Mouse (Mus musculus): ENCODE measurements around the gene Ctnnd2. TPM values are rescaled to one million over a fixed set of nuclear protein-coding genes. Genes with fewer than 3 reads are reported as not detected.

Ctnnd2 gene
- polyA plus RNA-seq, 1 experiment from 2014 or later: 45.1 TPM

DNA sequence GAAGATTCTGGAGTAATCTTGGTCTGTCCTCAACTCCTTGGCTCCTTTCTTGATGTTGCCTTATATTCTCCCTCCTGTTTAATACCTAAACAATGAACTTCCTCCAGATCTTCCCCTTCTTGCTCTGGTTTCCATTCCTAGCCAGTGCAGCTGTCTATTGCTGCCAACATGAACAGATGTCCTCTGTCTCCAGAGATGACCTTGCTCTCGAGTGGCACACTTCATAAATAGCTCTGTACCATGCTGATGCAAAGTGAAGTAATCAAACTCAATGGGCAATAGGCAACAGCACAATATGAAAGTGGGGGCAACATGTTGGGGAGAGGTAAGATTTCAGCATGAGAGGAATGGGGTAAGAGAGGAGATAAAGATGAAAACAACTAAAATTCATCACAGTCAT lies 872.6 kb downstream of the Ctnnd2 start:
- no peaks in the 10 kb centered on the region for H3K27me3 ChIP-seq (replicated peaks; ENCODE audit: control insufficient read depth, insufficient read depth, low read length)
- H3K27ac ChIP-seq (ENCODE audit: low read depth, low read length): no peak overlapping the region
- 74% methylated on average over 1 of the region's 1 CpGs for WGBS
- H3K9me3 ChIP-seq (replicated peaks; ENCODE audit: control insufficient read depth, low read length): no peaks in the 10 kb centered on the region
- no peaks in the 10 kb centered on the region for H3K36me3 ChIP-seq (ENCODE audit: control insufficient read depth, insufficient read depth, low read length)
- no peak overlapping the region for H3K4me2 ChIP-seq (ENCODE audit: low read length)
- ATAC-seq: no peak
- no peak overlapping the region for H3K9ac ChIP-seq (ENCODE audit: low read length)
- no peak overlapping the region for H3K4me3 ChIP-seq (ENCODE audit: low read depth, low read length)
- DNase-seq (ENCODE audit: low spot score): no peak
- H3K4me1 ChIP-seq (ENCODE audit: control insufficient read depth, insufficient read depth, low read length): no peaks in the 10 kb centered on the region

GRCm38 (mm10) chr15:31051496-31051895 lies 879.1 kb downstream of the Ctnnd2 start:
- no peak for ATAC-seq
- no peaks in the 10 kb centered on the region for H3K36me3 ChIP-seq (ENCODE audit: control insufficient read depth, insufficient read depth, low read length)
- H3K27ac ChIP-seq (ENCODE audit: low read depth, low read length): no peak overlapping the region
- H3K27me3 ChIP-seq (replicated peaks; ENCODE audit: control insufficient read depth, insufficient read depth, low read length): no peaks in the 10 kb centered on the region
- no peaks in the 10 kb centered on the region for H3K9me3 ChIP-seq (replicated peaks; ENCODE audit: control insufficient read depth, low read length)
- H3K4me1 ChIP-seq (ENCODE audit: control insufficient read depth, insufficient read depth, low read length): no peaks in the 10 kb centered on the region
- no peak overlapping the region for H3K4me3 ChIP-seq (ENCODE audit: low read depth, low read length)
- H3K4me2 ChIP-seq (ENCODE audit: low read length): no peak overlapping the region
- no peak for DNase-seq (ENCODE audit: low spot score)
- H3K9ac ChIP-seq (ENCODE audit: low read length): no peak overlapping the region
- WGBS: 79% methylated on average over 5 of the region's 5 CpGs

DNA sequence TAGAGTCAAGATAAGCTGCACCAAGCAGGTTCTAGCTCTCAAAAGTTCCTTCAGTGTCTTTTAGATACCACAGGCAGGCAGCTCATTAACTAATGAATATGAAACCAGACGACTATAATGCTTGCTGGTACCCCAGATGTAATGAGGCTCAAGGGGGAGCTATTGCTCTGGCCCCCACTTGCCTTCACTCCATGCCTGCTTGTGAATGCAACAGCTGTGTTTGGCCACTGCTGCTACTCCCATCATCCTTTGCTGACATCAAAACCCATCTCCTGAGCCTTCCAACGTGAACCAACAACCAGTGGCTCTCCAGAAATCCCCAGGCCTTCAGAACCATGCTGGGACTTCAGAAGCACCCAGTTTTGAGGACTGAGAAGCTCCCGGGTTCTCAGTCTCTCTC lies 883.8 kb downstream of the Ctnnd2 start:
- 52% methylated on average over 3 of the region's 3 CpGs for WGBS
- no peak for ATAC-seq

GRCm38 (mm10) chr15:31058315-31058714 lies 885.9 kb downstream of the Ctnnd2 start:
- no peak overlapping the region for H3K9ac ChIP-seq (ENCODE audit: low read length)
- WGBS: 73% methylated on average over 6 of the region's 6 CpGs
- H3K9me3 ChIP-seq (replicated peaks; ENCODE audit: control insufficient read depth, low read length): no peaks in the 10 kb centered on the region
- ATAC-seq: no peak
- H3K36me3 ChIP-seq (ENCODE audit: control insufficient read depth, insufficient read depth, low read length): no peaks in the 10 kb centered on the region
- no peaks in the 10 kb centered on the region for H3K4me1 ChIP-seq (ENCODE audit: control insufficient read depth, insufficient read depth, low read length)
- peak; percentile 18 for DNase-seq (ENCODE audit: low spot score)
- H3K4me3 ChIP-seq (ENCODE audit: low read depth, low read length): no peak overlapping the region
- H3K4me2 ChIP-seq (ENCODE audit: low read length): no peak overlapping the region
- no peaks in the 10 kb centered on the region for H3K27me3 ChIP-seq (replicated peaks; ENCODE audit: control insufficient read depth, insufficient read depth, low read length)
- H3K27ac ChIP-seq (ENCODE audit: low read depth, low read length): no peak overlapping the region

More for the DNA sequence above, 883.8 kb downstream of the Ctnnd2 start:
- Histone ChIP-seq H3K27ac (ENCODE audit: low read depth, low read length) (no peak overlapping the region), H3K9ac (ENCODE audit: low read length) (no peak overlapping the region), H3K27me3 (replicated peaks; ENCODE audit: control insufficient read depth, insufficient read depth, low read length) (no peaks in the 10 kb centered on the region), H3K36me3 (ENCODE audit: control insufficient read depth, insufficient read depth, low read length) (no peaks in the 10 kb centered on the region), H3K9me3 (replicated peaks; ENCODE audit: control insufficient read depth, low read length) (no peaks in the 10 kb centered on the region), H3K4me2 (ENCODE audit: low read length) (no peak overlapping the region), H3K4me1 (ENCODE audit: control insufficient read depth, insufficient read depth, low read length) (no peaks in the 10 kb centered on the region), H3K4me3 (ENCODE audit: low read depth, low read length) (no peak overlapping the region)
- DNase-seq (ENCODE audit: low spot score): no peak

DNA sequence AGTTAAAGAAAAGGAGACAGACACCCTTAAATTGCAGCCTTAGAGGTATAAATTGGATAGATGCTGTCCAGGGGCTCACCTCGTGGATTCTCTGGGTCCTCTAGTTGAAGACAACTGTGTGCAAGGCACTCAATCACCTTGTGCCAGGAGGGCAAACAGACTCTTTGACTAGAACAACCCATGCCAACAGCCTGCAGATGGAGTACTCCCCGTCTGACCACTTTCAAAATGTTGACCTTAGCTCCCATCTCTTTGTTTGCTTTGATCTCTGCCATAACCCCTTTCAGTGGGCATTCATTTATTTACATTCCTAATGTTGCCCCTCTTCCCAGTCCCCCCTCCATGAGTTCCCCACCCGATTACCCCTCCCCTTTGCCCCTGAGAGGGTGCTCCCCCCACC lies 891.3 kb downstream of the Ctnnd2 start:
- Histone ChIP-seq H3K4me1 (ENCODE audit: control insufficient read depth, insufficient read depth, low read length) (no peaks in the 10 kb centered on the region), H3K9me3 (replicated peaks; ENCODE audit: control insufficient read depth, low read length) (no peaks in the 10 kb centered on the region), H3K9ac (ENCODE audit: low read length) (no peak overlapping the region), H3K36me3 (ENCODE audit: control insufficient read depth, insufficient read depth, low read length) (no peaks in the 10 kb centered on the region), H3K27me3 (replicated peaks; ENCODE audit: control insufficient read depth, insufficient read depth, low read length) (no peaks in the 10 kb centered on the region), H3K4me2 (ENCODE audit: low read length) (no peak overlapping the region), H3K27ac (ENCODE audit: low read depth, low read length) (no peak overlapping the region), H3K4me3 (ENCODE audit: low read depth, low read length) (no peak overlapping the region)
- ATAC-seq (no peak), DNase-seq (ENCODE audit: low spot score) (no peak)
- 79% methylated on average over 3 of the region's 3 CpGs for WGBS

GRCm38 (mm10) chr15:31068127-31068526 lies 895.7 kb downstream of the Ctnnd2 start:
- ATAC-seq (peak; percentile 68; the same call in 1 of the 2 replicates), DNase-seq (ENCODE audit: low spot score) (peak; percentile 72)
- H3K9ac ChIP-seq (ENCODE audit: low read length): no peak overlapping the region
- H3K27ac ChIP-seq (ENCODE audit: low read depth, low read length): no peak overlapping the region
- H3K9me3 ChIP-seq (replicated peaks; ENCODE audit: control insufficient read depth, low read length): no peaks in the 10 kb centered on the region
- 48% methylated on average over 2 of the region's 2 CpGs for WGBS
- H3K4me2 ChIP-seq (ENCODE audit: low read length): no peak overlapping the region
- H3K27me3 ChIP-seq (replicated peaks; ENCODE audit: control insufficient read depth, insufficient read depth, low read length): no peaks in the 10 kb centered on the region
- no peaks in the 10 kb centered on the region for H3K36me3 ChIP-seq (ENCODE audit: control insufficient read depth, insufficient read depth, low read length)
- no peak overlapping the region for H3K4me3 ChIP-seq (ENCODE audit: low read depth, low read length)
- no peaks in the 10 kb centered on the region for H3K4me1 ChIP-seq (ENCODE audit: control insufficient read depth, insufficient read depth, low read length)

DNA sequence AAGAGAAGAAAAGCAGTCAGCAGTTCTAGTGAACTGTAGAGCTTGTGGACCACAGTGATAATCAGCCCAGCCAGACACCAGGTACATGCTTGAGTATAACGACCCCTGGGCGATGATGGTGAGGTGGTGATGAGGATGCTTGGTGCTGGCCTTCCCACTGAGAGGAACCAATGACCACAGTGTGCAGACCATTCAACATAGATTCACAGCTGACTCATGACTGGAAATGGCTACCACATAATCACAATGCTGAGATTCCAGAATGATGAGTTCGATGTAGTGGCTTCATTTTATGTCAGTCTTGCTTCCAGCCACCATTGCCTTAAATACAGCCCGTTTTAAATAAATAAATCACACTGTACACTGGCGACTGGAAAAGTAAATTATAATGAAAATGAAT lies 897.9 kb downstream of the Ctnnd2 start:
- ATAC-seq (no peak), DNase-seq (ENCODE audit: low spot score) (no peak)
- Histone ChIP-seq H3K27ac (ENCODE audit: low read depth, low read length) (no peak overlapping the region), H3K36me3 (ENCODE audit: control insufficient read depth, insufficient read depth, low read length) (no peaks in the 10 kb centered on the region), H3K9me3 (replicated peaks; ENCODE audit: control insufficient read depth, low read length) (no peaks in the 10 kb centered on the region), H3K27me3 (replicated peaks; ENCODE audit: control insufficient read depth, insufficient read depth, low read length) (no peaks in the 10 kb centered on the region), H3K4me1 (ENCODE audit: control insufficient read depth, insufficient read depth, low read length) (no peaks in the 10 kb centered on the region), H3K9ac (ENCODE audit: low read length) (no peak overlapping the region), H3K4me3 (ENCODE audit: low read depth, low read length) (no peak overlapping the region), H3K4me2 (ENCODE audit: low read length) (no peak overlapping the region)
- 83% methylated on average over 5 of the region's 5 CpGs for WGBS

Data from forebrain, embryonic 14.5 days (tissue).